Mouse (Mus musculus): ENCODE results near the gene Chac1.

DNA sequence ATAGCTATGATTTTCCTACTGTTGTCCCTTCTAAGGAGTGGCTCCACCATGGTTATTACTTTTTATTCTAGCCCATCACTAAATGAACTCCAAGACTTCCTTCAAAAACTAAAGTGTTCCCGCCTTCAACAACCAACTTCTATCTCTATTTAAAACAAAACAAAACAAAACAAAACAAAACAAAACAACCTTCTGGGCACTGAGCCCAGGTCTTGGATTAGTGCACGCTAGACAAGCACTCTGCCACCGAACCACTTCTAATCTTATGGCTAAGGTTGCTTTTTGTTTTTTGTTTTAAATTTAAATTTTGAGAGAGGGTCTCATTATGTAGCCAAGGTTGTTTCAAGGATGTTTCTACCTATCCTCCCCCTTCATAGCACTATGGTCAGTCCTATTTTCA, 26.8 kb downstream of the Chac1 start:
- TF ChIP-seq CTCF (IDR thresholded peaks at IDR 0.05) (no peak), EP300 (IDR thresholded peaks at IDR 0.05) (no peak)
